Mouse (Mus musculus): ENCODE measurements at regions not wholly inside any gene's neighbourhood (a gene's known extent, or its start where the extent isn't known, plus 50 kb on each side); places are given as distances from the start of the nearest gene placed in this dataset.

- no peaks in the 10 kb centered on the region for H3K27me3 ChIP-seq
- H3K4me3 ChIP-seq = no peak overlapping the region
- 0 out of 2 replicates have a peak, but pooled peaks have one; percentile 56 for ATAC-seq (ENCODE audit: low FRiP score, low read depth)
- H3K9ac ChIP-seq = no peak overlapping the region
- WGBS = 79% methylated on average over 1 of the region's 1 CpGs
- H3K9me3 ChIP-seq = no peaks in the 10 kb centered on the region
- no peak overlapping the region for H3K4me2 ChIP-seq
- no peaks in the 10 kb centered on the region for H3K4me1 ChIP-seq (replicated peaks)
- H3K27ac ChIP-seq (replicated peaks) = no peak overlapping the region
- no peaks in the 10 kb centered on the region for H3K36me3 ChIP-seq
Measured at GRCm38 (mm10) chr1:141926194-141926593, 1680.2 kb downstream of the Kcnt2 start.

- no peaks in the 10 kb centered on the region for H3K36me3 ChIP-seq
- no peak overlapping the region for H3K4me3 ChIP-seq
- H3K4me1 ChIP-seq (replicated peaks) = no peaks in the 10 kb centered on the region
- H3K4me2 ChIP-seq = no peak overlapping the region
- no peak overlapping the region for H3K9ac ChIP-seq
- H3K27me3 ChIP-seq = no peaks in the 10 kb centered on the region
- no peaks in the 10 kb centered on the region for H3K9me3 ChIP-seq
- no peak overlapping the region for H3K27ac ChIP-seq (replicated peaks)
- ATAC-seq (ENCODE audit: low FRiP score, low read depth) = no peak
- 62% methylated on average over 4 of the region's 4 CpGs for WGBS
Measured at GRCm38 (mm10) chr1:141926804-141927203, 1680.8 kb downstream of the Kcnt2 start.

- Histone ChIP-seq H3K9ac (no peak overlapping the region), H3K4me3 (no peak overlapping the region), H3K4me1 (replicated peaks) (no peaks in the 10 kb centered on the region), H3K4me2 (no peak overlapping the region), H3K9me3 (no peaks in the 10 kb centered on the region), H3K27me3 (no peaks in the 10 kb centered on the region), H3K36me3 (no peaks in the 10 kb centered on the region), H3K27ac (replicated peaks) (no peak overlapping the region)
- 91% methylated on average over 1 of the region's 1 CpGs for WGBS
- ATAC-seq (ENCODE audit: low FRiP score, low read depth) = no peak
Measured at GRCm38 (mm10) chr1:141948055-141948454, 1692.4 kb upstream of the B3galt2 start.

GRCm38 (mm10) chr1:141954323-141954867 is 1686.1 kb upstream of the B3galt2 start:
- Histone ChIP-seq H3K36me3 (no peaks in the 10 kb centered on the region), H3K4me2 (no peak overlapping the region), H3K9me3 (no peaks in the 10 kb centered on the region), H3K27me3 (no peaks in the 10 kb centered on the region), H3K9ac (no peak overlapping the region), H3K27ac (replicated peaks) (no peak overlapping the region), H3K4me3 (no peak overlapping the region), H3K4me1 (replicated peaks) (no peaks in the 10 kb centered on the region)
- no peak for ATAC-seq (ENCODE audit: low FRiP score, low read depth)
- WGBS = 68% methylated on average over 2 of the region's 2 CpGs

- Histone ChIP-seq H3K36me3 (no peaks in the 10 kb centered on the region), H3K9ac (no peak overlapping the region), H3K4me2 (no peak overlapping the region), H3K9me3 (no peaks in the 10 kb centered on the region), H3K4me1 (replicated peaks) (no peaks in the 10 kb centered on the region), H3K27me3 (no peaks in the 10 kb centered on the region), H3K27ac (replicated peaks) (no peak overlapping the region), H3K4me3 (no peak overlapping the region)
- 2% methylated on average over 2 of the region's 2 CpGs for WGBS
- no peak for ATAC-seq (ENCODE audit: low FRiP score, low read depth)
Measured at GRCm38 (mm10) chr1:141961743-141962142, 1678.7 kb upstream of the B3galt2 start.

- Histone ChIP-seq H3K9me3 (no peaks in the 10 kb centered on the region), H3K27me3 (no peaks in the 10 kb centered on the region), H3K4me1 (replicated peaks) (no peaks in the 10 kb centered on the region), H3K36me3 (no peaks in the 10 kb centered on the region), H3K4me2 (no peak overlapping the region), H3K9ac (no peak overlapping the region), H3K27ac (replicated peaks) (no peak overlapping the region), H3K4me3 (no peak overlapping the region)
- no peak for ATAC-seq (ENCODE audit: low FRiP score, low read depth)
- WGBS = 85% methylated on average over 5 of the region's 5 CpGs
Measured at GRCm38 (mm10) chr1:141968133-141968532, 1672.3 kb upstream of the B3galt2 start.

- Histone ChIP-seq H3K9me3 (no peaks in the 10 kb centered on the region), H3K27me3 (no peaks in the 10 kb centered on the region), H3K4me2 (no peak overlapping the region), H3K4me3 (no peak overlapping the region), H3K9ac (no peak overlapping the region), H3K36me3 (no peaks in the 10 kb centered on the region), H3K27ac (replicated peaks) (no peak overlapping the region), H3K4me1 (replicated peaks) (no peaks in the 10 kb centered on the region)
- no peak for ATAC-seq (ENCODE audit: low FRiP score, low read depth)
Measured at GRCm38 (mm10) chr1:141974329-141974728, 1666.1 kb upstream of the B3galt2 start.

GRCm38 (mm10) chr1:141999769-142000168 is 1640.7 kb upstream of the B3galt2 start:
- Histone ChIP-seq H3K4me3 (no peak overlapping the region), H3K4me1 (replicated peaks) (no peaks in the 10 kb centered on the region), H3K36me3 (no peaks in the 10 kb centered on the region)

GRCm38 (mm10) chr1:142000335-142000734 is 1640.1 kb upstream of the B3galt2 start:
- Histone ChIP-seq H3K36me3 (no peaks in the 10 kb centered on the region), H3K27me3 (no peaks in the 10 kb centered on the region), H3K9ac (no peak overlapping the region), H3K27ac (replicated peaks) (no peak overlapping the region), H3K4me1 (replicated peaks) (no peaks in the 10 kb centered on the region), H3K9me3 (no peaks in the 10 kb centered on the region), H3K4me2 (no peak overlapping the region), H3K4me3 (no peak overlapping the region)
- ATAC-seq (ENCODE audit: low FRiP score, low read depth) = no peak
- 65% methylated on average over 4 of the region's 4 CpGs for WGBS

More at GRCm38 (mm10) chr1:141999769-142000168, 1640.7 kb upstream of the B3galt2 start:
- Histone ChIP-seq H3K9me3 (no peaks in the 10 kb centered on the region), H3K27ac (replicated peaks) (no peak overlapping the region), H3K9ac (no peak overlapping the region), H3K27me3 (no peaks in the 10 kb centered on the region), H3K4me2 (no peak overlapping the region)
- no peak for ATAC-seq (ENCODE audit: low FRiP score, low read depth)

- no peaks in the 10 kb centered on the region for H3K4me1 ChIP-seq (replicated peaks)
- H3K27ac ChIP-seq (replicated peaks) = no peak overlapping the region
- no peak overlapping the region for H3K4me3 ChIP-seq
- H3K27me3 ChIP-seq = no peaks in the 10 kb centered on the region
- no peaks in the 10 kb centered on the region for H3K36me3 ChIP-seq
- WGBS = 74% methylated on average over 1 of the region's 1 CpGs
- H3K4me2 ChIP-seq = no peak overlapping the region
- H3K9me3 ChIP-seq = no peaks in the 10 kb centered on the region
- ATAC-seq (ENCODE audit: low FRiP score, low read depth) = no peak
- H3K9ac ChIP-seq = no peak overlapping the region
Measured at GRCm38 (mm10) chr1:142006316-142006715, 1634.1 kb upstream of the B3galt2 start.

GRCm38 (mm10) chr1:142042751-142043150 is 1597.7 kb upstream of the B3galt2 start:
- no peak overlapping the region for H3K4me2 ChIP-seq
- H3K27ac ChIP-seq (replicated peaks) = no peak overlapping the region
- WGBS = 80% methylated on average over 2 of the region's 2 CpGs
- H3K36me3 ChIP-seq = no peaks in the 10 kb centered on the region
- H3K4me3 ChIP-seq = no peak overlapping the region
- H3K9ac ChIP-seq = no peak overlapping the region
- no peaks in the 10 kb centered on the region for H3K27me3 ChIP-seq
- no peak for ATAC-seq (ENCODE audit: low FRiP score, low read depth)
- no peaks in the 10 kb centered on the region for H3K9me3 ChIP-seq
- no peaks in the 10 kb centered on the region for H3K4me1 ChIP-seq (replicated peaks)

- no peak overlapping the region for H3K9ac ChIP-seq
- H3K4me1 ChIP-seq (replicated peaks) = no peaks in the 10 kb centered on the region
- H3K27ac ChIP-seq (replicated peaks) = no peak overlapping the region
- no peaks in the 10 kb centered on the region for H3K27me3 ChIP-seq
- no peaks in the 10 kb centered on the region for H3K36me3 ChIP-seq
- no peak overlapping the region for H3K4me2 ChIP-seq
- H3K9me3 ChIP-seq = no peaks in the 10 kb centered on the region
- no peak for ATAC-seq (ENCODE audit: low FRiP score, low read depth)
- no peak overlapping the region for H3K4me3 ChIP-seq
Measured at GRCm38 (mm10) chr1:142055207-142055606, 1585.3 kb upstream of the B3galt2 start.
